ENCODE assay signal across 7 mouse cellular contexts in the genomic region with DNA sequence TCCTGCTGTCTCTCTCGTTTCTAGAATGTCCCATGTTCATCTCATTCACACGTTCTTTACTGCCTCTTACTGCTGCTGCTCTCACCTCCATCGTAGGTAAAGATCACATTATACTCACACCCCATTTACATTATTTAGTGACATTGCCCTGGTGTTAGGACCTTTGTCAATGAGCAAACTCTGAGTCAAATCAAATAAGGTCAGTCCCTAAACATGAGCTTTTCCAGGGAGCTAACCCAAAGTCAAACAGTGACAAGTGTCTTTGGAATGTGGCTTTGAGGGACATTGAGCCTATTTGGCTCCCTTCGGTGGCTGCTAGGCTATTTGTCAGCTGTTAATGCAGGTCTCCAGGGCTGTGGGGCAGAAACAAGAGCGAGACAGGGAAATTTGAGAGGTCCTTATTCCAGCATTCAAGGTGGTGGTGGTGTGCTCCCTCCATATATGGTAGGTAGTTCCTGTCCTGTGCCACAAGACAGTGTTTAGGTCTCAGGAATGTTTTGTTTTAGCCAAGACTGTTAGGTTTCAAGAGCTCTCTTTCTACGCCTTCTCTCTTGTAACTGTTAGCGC. TPM values are rescaled to one million over a fixed set of nuclear protein-coding genes. Genes with fewer than 3 reads are reported as not detected.
DNase-seq lines count a peak whose midpoint lies in the region; ATAC-seq and TF ChIP-seq lines count a peak whose summit lies in the region.
"Not testable (repeated sequence)": the region's sequence is repeated elsewhere in the genome, so short reads cannot be mapped to it uniquely, and the experiment has no call there.

No protein-coding gene starts in this region.

- peak; percentile 25 for DNase-seq in 3134 (ENCODE audit: extremely low read depth, insufficient read length, low spot score)
- peak; percentile 23 for DNase-seq in adrenal gland, adult 2 months
- peak; percentile 1 for DNase-seq in intestine, embryonic 14.5 days (ENCODE audit: low spot score)
- DNase-seq in kidney, postnatal 0 days (ENCODE audit: low spot score), result not testable (repeated sequence)
- peak; percentile 9 for DNase-seq in lung, adult 2 months
- DNase-seq in lung, postnatal 0 days (ENCODE audit: low spot score), result peak; percentile 66

- TF ChIP-seq CTCF in kidney, postnatal 0 days (IDR thresholded peaks at IDR 0.05; ENCODE audit: low read depth); lung, adult 2 months (IDR thresholded peaks at IDR 0.05; ENCODE audit: insufficient read depth, low read length): not testable (repeated sequence)
- TF ChIP-seq CTCF in lung, postnatal 0 days (IDR thresholded peaks at IDR 0.05), result 0 out of 2 replicates have a peak, but pooled peaks have one; percentile 7

- H3K9ac ChIP-seq in intestine, embryonic 14.5 days (ENCODE audit: low read length); kidney, postnatal 0 days (ENCODE audit: low read depth, low read length); lung, postnatal 0 days (replicated peaks; ENCODE audit: low read depth); stomach, embryonic 14.5 days (replicated peaks; ENCODE audit: low read depth, low read length): not testable (repeated sequence)

- 51% methylated on average over 7 of the region's 7 CpGs for WGBS in intestine, embryonic 14.5 days
- WGBS in kidney, postnatal 0 days, result 45% methylated on average over 7 of the region's 7 CpGs
- 59% methylated on average over 7 of the region's 7 CpGs for WGBS in lung, adult 2 months
- 35% methylated on average over 6 of the region's 7 CpGs for WGBS in lung, postnatal 0 days
- 44% methylated on average over 7 of the region's 7 CpGs for WGBS in stomach, embryonic 14.5 days

- not testable (repeated sequence) for H3K9me3 ChIP-seq in intestine, embryonic 14.5 days (ENCODE audit: control insufficient read depth, low read length); kidney, postnatal 0 days (replicated peaks; ENCODE audit: low read length); lung, postnatal 0 days (ENCODE audit: low read length); stomach, embryonic 14.5 days (ENCODE audit: control insufficient read depth, low read depth, low read length)

- H3K4me1 ChIP-seq in intestine, embryonic 14.5 days (replicated peaks; ENCODE audit: control insufficient read depth, insufficient read depth, low read length); kidney, postnatal 0 days (replicated peaks; ENCODE audit: insufficient read depth, low read length); lung, adult 2 months (ENCODE audit: control insufficient read depth, insufficient read depth, low read length); lung, postnatal 0 days (ENCODE audit: insufficient read depth, low read depth, low read length); stomach, embryonic 14.5 days (ENCODE audit: control insufficient read depth, insufficient read depth, low read length): not testable (repeated sequence)

- TF ChIP-seq POLR2A in lung, adult 2 months (IDR thresholded peaks at IDR 0.05; ENCODE audit: borderline replicate concordance, extremely low read depth, low read depth, low read length), result not testable (repeated sequence)

- not testable (repeated sequence) for H3K4me2 ChIP-seq in intestine, embryonic 14.5 days (ENCODE audit: low read length); kidney, postnatal 0 days (ENCODE audit: low read length); lung, postnatal 0 days (replicated peaks; ENCODE audit: low read depth, low read length); stomach, embryonic 14.5 days (replicated peaks; ENCODE audit: low read depth, low read length)

- peak; percentile 51 for TF ChIP-seq EP300 in lung, postnatal 0 days (IDR thresholded peaks at IDR 0.05)

- not testable (repeated sequence) for H3K27ac ChIP-seq in intestine, embryonic 14.5 days (ENCODE audit: low read depth); kidney, postnatal 0 days; lung, postnatal 0 days (ENCODE audit: low read length); stomach, embryonic 14.5 days (ENCODE audit: low read length)

- not testable (repeated sequence) for H3K4me3 ChIP-seq in intestine, embryonic 14.5 days (ENCODE audit: low read depth, low read length); kidney, postnatal 0 days (replicated peaks; ENCODE audit: low read depth, low read length); lung, adult 2 months (replicated peaks; ENCODE audit: extremely low read depth, low read depth, low read length); lung, postnatal 0 days (ENCODE audit: low read depth, low read length); stomach, embryonic 14.5 days (ENCODE audit: low read depth, low read length)

- ATAC-seq in intestine, embryonic 14.5 days (replicated peaks; ENCODE audit: low FRiP score, low TSS enrichment, low read depth), result 0 out of 2 replicates have a peak, but pooled peaks have one; percentile 47
- 0 out of 2 replicates have a peak, but pooled peaks have one; percentile 29 for ATAC-seq in kidney, postnatal 0 days (replicated peaks; ENCODE audit: low FRiP score, low read depth)
- ATAC-seq in lung, postnatal 0 days, result peak; percentile 93
- 0 out of 2 replicates have a peak, but pooled peaks have one; percentile 42 for ATAC-seq in stomach, embryonic 14.5 days (ENCODE audit: insufficient number of reproducible peaks, insufficient read depth, low FRiP score, low read depth)

- not testable (repeated sequence) for H3K36me3 ChIP-seq in intestine, embryonic 14.5 days (ENCODE audit: control insufficient read depth, insufficient read depth, low read length); kidney, postnatal 0 days (ENCODE audit: insufficient read depth, low read length); lung, postnatal 0 days (ENCODE audit: insufficient read depth, low read length); stomach, embryonic 14.5 days (ENCODE audit: control insufficient read depth, insufficient read depth, low read length)

- not testable (repeated sequence) for H3K27me3 ChIP-seq in intestine, embryonic 14.5 days (replicated peaks; ENCODE audit: control insufficient read depth, insufficient read depth, low read length); kidney, postnatal 0 days (ENCODE audit: insufficient read depth, low read length); lung, postnatal 0 days (replicated peaks; ENCODE audit: insufficient read depth, low read length); stomach, embryonic 14.5 days (ENCODE audit: control insufficient read depth, insufficient read depth, low read length)

RNA-seq across cellular contexts. Expression of a gene that starts 50.4 kb away (rescaled TPM):
- total RNA-seq in adrenal gland, adult 2 months (2021), result 10 to 100 TPM; 40.9 to 49.0 TPM
- polyA plus RNA-seq in adrenal gland, adult 2 months (2012; rRNA removed), result 46.6 and 48.9 TPM in 2 replicates
- polyA plus RNA-seq in intestine, embryonic 14.5 days (2014; fragmentation: Nextera tagmentation; extraction: Ambion mirVana), result 42.6 and 45.6 TPM in 2 replicates
- 63.4 and 65.6 TPM in 2 replicates for polyA plus RNA-seq in kidney, postnatal 0 days (2015; fragmentation: Nextera tagmentation; extraction: Ambion mirVana)
- 25.7 and 29.1 TPM in 2 replicates for polyA plus RNA-seq in lung, adult 2 months (2012; rRNA removed)
- polyA plus RNA-seq in lung, postnatal 0 days (2015; fragmentation: Nextera tagmentation; extraction: Ambion mirVana), result 47.2 and 52.6 TPM in 2 replicates
- 45.4 and 47.4 TPM in 2 replicates for polyA plus RNA-seq in stomach, embryonic 14.5 days (2014; fragmentation: Nextera tagmentation; extraction: Ambion mirVana)

Comparison
In these comparisons a context has a peak if more than half of its experiments do, and no peak if none do; other contexts are left out.
1. ATAC-seq: peak in every context shown above with its lines; median percentile 93 in lung, postnatal 0 days; 47 in intestine, embryonic 14.5 days; 42 in stomach, embryonic 14.5 days; 29 in kidney, postnatal 0 days.